Mouse (Mus musculus): ENCODE data around the gene Gas1. TPM values are rescaled to one million over a fixed set of nuclear protein-coding genes. Genes with fewer than 3 reads are reported as not detected.

Gas1 gene
- total RNA-seq, 2 experiments from 2014 or later = 34.7 to 46.8 TPM

GRCm38 (mm10) chr13:60175490-60176135 is 1.6 kb downstream of the Gas1 start:
- intact Hi-C loops (cut with DNase I; ENCODE audit: low total_unique reads) = loop anchor here (5.0 to 10.0 kb wide), 2 partner anchors 281 to 292 kb away; no protein-coding TSS in a partner anchor
- DNase-seq = peak; percentile 48

DNA sequence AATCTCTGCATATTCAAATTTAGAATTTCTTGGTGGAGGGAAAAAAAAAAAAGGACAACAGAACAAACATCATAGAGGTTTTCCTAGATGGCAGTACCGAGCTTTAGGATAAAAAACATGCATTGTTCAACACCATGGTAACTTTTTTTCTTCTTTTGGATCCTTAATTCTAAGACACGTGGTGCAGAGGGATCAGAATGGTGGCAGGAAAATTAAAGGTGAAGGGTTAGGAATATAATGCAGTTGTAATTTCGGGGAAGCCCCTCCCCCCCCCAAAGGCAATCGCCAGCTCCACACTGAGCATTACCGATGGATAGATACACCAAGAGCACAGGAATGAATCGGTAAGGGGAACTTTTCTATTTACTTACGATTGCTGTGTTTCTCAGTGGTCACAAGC is 2.2 kb downstream of the Gas1 start:
- no peak for DNase-seq
- intact Hi-C loops (cut with DNase I; ENCODE audit: low total_unique reads) = loop anchor here (5.0 to 10.0 kb wide), 2 partner anchors 280 to 292 kb away; no protein-coding TSS in a partner anchor

DNA sequence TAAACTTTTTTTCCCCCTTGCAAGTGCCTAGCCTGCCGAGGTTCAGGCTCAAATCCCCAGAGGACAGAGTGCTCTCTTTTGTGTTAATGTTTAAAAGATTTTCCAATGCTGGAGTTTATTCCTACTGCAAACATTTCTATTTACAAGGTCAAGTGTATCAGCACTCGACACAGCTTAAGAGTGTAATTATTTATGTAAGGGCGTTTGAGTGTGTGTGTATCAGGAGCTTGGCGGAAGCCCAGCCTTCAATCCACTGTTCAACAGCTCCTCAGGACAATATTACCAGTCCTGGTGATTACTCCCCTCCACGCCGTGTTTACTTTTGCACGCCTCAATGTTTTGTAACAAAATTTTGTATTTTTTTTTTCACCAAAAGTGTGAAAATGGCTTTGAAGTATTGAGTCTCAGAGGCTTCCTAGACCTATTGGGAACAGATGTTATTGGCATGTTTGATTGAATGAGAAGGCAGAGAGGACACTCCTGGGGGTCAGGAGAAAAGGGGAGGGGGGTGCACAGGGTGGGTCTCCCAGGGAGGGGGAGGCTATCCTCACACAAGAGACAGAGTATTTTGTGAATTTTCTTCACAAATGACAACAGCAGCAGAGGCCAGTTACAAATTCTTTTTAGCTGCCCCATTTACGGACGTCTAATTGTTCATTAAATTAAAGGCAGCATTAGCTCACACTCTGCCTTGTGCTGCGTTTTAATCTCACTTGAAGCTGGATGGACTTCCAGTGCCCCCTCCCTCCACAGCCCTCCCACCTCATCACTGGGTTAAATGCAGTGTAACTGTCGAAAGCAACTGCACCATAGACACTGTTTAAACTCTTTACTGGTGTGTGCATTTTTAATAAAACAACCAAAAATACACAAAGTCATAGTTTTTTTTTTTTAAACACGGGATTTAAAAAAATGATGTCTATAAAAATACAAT is 3.3 kb downstream of the Gas1 start:
- no peak for DNase-seq
- intact Hi-C loops (cut with DNase I; ENCODE audit: low total_unique reads) = loop anchor here (10.0 kb wide), 1 partner anchor 279 kb away; no protein-coding TSS in a partner anchor

DNA sequence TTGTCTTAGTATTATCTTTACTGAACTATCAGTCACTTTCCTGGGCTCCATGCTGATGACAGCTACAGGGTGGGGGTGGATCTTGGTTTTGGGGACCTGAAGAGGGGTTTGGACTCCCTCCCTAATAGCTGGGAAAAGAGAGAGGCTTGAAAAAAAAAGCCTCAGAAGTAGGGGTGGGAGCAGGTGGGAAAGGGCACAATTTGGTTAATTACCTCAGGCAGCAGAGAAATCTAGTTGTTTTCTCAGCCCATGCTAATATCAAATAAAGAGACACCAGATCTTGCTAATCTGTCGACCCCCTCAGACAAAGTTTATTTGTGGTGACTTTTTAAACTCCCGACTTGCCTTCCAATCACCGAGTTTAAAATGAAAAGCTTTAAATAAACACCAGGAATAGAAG is 4.0 kb downstream of the Gas1 start:
- DNase-seq = no peak
- intact Hi-C loops (cut with DNase I; ENCODE audit: low total_unique reads) = loop anchor here (10.0 kb wide), 1 partner anchor 278 kb away; no protein-coding TSS in a partner anchor

- DNase-seq = peak; percentile 20
- intact Hi-C loops (cut with DNase I; ENCODE audit: low total_unique reads) = loop anchor here (10.0 kb wide), 1 partner anchor 278 kb away; no protein-coding TSS in a partner anchor
These were observed 4.7 kb downstream of the Gas1 start for GRCm38 (mm10) chr13:60172366-60173017.

GRCm38 (mm10) chr13:60171781-60172180 is 5.4 kb downstream of the Gas1 start:
- DNase-seq = no peak
- intact Hi-C loops (cut with DNase I; ENCODE audit: low total_unique reads) = loop anchor here (10.0 kb wide), 1 partner anchor 277 kb away; no protein-coding TSS in a partner anchor

- DNase-seq = no peak
- intact Hi-C loops (cut with DNase I; ENCODE audit: low total_unique reads) = loop anchor here (10.0 kb wide), 1 partner anchor 276 kb away; no protein-coding TSS in a partner anchor
These were observed 6.1 kb downstream of the Gas1 start for GRCm38 (mm10) chr13:60170898-60171715.

DNA sequence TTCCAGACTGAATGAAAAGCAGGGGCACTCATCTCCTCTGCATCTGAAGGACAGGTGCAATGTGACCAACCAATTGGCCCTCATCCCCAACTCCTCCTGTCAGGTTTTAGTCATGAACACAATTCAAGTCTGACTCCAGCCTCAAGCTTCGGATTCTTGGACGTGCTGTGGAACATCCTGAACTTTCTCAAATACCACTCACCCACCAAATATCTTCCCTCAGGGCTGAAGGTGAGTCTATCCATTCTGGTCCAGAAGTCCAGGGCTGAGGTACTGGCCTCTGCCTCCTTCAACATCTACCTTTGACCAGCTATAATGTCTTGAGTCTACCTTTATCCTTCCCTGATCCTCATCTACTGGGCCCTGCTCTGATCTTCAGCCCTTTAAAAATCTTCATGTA is 8.1 kb downstream of the Gas1 start:
- DNase-seq = no peak
- intact Hi-C loops (cut with DNase I; ENCODE audit: low total_unique reads) = loop anchor here (10.0 kb wide), 2 partner anchors 74 to 314 kb away; no protein-coding TSS in a partner anchor

GRCm38 (mm10) chr13:60156294-60157126 is 20.7 kb downstream of the Gas1 start:
- DNase-seq = no peak
- intact Hi-C loops (cut with DNase I; ENCODE audit: low total_unique reads) = no loop called here

DNA sequence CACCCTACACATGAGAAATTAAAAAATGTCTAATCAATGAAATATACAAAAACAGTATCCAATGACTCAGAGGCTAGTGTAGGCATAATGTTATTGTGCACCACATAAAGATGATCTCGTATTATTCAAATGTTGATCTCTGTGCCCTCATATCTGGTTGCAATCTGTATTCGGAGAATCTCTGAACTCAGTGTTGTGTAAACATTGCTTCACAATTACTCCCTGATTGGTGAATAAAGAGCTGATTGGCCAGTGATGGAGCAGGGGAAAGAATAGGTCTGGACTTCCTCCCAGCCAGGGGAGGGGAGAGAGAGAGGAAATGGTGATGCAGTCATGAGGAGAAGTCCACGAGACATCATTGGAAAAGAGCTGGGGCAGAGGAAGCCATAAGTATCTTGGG is 23.0 kb downstream of the Gas1 start:
- DNase-seq = no peak

GRCm38 (mm10) chr13:60148235-60148634 is 28.9 kb downstream of the Gas1 start:
- DNase-seq = no peak
- intact Hi-C loops (cut with DNase I; ENCODE audit: low total_unique reads) = no loop called here

More for the DNA sequence above, 23.0 kb downstream of the Gas1 start:
- intact Hi-C loops (cut with DNase I; ENCODE audit: low total_unique reads) = no loop called here

DNA sequence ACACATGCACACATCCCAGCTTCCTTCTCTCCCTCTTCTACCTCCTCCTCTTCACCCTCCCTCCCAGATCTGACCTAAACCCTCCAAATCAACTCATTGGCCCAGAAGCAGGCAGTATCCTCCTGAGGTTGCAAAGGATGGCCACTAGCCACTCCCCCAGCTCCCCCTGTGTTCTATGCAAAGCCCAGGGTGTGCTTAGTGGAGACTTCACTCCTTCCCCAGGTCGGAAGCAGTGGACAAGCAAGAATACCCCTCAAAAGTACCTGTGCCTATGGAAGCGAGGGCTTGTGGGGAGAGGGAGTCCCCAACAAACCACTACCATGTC is 29.3 kb downstream of the Gas1 start:
- DNase-seq = no peak
- intact Hi-C loops (cut with DNase I; ENCODE audit: low total_unique reads) = no loop called here

DNA sequence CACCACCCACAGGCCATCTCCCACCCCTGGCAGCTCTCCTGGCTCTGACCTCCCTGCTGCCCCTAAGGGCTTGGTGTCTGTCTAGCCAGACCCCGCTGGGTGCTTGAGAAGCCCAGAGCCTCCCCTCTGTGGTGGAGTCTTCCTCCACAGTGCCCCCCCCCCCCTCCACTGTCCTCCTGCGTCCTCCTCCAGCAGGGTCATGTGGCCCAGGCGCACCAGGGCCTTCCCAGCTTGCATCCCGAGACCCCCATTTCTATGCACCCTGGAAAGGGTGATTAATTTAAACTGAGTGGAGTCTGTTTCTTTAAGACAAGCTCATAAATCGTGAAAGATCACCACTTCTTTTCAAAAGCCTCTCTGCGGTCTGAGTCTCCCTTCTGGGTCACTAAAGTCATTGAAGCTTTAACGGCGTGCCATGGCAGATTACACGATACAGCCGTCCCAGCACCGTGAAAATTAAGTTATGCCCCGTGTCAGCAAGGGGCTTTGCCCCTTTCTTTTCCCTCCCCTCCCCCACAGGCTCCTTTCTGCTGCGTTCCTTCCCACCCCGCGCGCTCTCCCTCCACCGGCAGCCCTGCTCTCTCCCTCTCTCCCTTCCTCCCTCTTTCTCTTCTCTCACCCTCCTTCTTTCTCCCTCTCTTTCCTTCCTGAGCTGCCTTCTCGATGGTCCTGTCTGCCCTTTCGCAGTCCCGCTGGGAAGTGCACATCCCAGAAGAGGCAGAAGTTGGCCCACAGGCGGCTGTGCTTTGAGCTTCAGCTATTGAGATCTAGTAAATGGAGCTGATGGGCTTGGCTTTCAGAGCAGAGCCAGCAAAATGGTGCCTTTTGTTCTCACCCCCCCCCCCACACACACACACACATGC is 29.9 kb downstream of the Gas1 start:
- no peak for DNase-seq

DNA sequence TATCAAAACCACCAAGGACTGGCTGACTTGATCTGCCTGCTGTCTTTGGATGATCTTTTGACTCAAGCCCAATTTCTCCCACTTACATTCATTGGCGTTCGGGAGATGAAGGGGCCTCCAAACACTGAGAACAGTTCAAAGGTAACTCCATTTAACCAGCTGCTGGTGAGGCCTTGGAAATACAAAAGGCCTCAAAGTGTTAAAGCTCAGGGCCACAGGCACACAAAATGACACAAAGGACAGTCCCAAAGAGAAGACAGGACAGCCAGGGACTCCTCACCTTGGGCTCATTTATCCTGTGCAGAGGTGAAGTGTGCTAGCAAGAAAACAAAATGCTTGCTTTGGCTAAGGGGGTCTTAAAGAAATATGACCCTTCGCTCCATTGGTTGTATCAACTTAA is 30.9 kb downstream of the Gas1 start:
- intact Hi-C loops (cut with DNase I; ENCODE audit: low total_unique reads) = no loop called here
- no peak for DNase-seq

More for the DNA sequence above, 29.9 kb downstream of the Gas1 start:
- intact Hi-C loops (cut with DNase I; ENCODE audit: low total_unique reads) = no loop called here

DNA sequence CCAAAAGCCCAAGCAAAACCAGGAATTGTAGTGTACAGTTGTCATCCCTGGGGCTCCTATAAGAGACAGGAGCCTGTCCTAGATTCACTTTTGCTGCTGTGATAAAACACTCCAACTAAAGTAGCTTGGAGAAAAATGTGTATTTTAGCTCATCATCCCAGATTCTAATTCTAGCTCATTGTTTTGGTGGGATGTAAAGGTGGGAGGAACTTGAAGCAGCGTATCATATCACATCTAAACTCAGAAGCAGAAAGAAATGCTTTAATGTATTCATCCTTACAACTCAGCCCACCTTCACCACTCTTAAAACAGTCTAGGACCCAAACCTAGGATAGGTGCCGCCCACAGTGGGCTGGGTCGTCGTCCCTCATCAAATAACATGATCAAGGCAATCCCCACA is 40.2 kb downstream of the Gas1 start:
- DNase-seq = no peak
- intact Hi-C loops (cut with DNase I; ENCODE audit: low total_unique reads) = no loop called here

DNA sequence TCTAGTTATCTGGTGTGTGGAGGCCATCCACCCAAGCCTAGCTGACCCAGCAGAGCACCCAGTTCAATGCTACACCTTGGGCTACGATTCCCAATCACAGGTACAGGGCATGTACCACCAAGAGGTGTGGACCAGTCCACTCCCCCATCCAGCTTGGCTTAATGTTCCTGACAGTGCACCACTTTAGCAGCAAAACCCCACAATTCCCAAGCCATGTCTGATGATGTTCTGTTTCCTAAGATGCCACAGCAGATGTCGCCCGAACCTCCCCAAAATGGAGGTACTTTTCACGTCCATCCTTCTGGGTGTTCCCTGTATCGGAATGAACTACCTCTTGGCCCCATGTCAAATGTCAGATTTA is 42.7 kb downstream of the Gas1 start:
- intact Hi-C loops (cut with DNase I; ENCODE audit: low total_unique reads) = no loop called here
- no peak for DNase-seq

DNA sequence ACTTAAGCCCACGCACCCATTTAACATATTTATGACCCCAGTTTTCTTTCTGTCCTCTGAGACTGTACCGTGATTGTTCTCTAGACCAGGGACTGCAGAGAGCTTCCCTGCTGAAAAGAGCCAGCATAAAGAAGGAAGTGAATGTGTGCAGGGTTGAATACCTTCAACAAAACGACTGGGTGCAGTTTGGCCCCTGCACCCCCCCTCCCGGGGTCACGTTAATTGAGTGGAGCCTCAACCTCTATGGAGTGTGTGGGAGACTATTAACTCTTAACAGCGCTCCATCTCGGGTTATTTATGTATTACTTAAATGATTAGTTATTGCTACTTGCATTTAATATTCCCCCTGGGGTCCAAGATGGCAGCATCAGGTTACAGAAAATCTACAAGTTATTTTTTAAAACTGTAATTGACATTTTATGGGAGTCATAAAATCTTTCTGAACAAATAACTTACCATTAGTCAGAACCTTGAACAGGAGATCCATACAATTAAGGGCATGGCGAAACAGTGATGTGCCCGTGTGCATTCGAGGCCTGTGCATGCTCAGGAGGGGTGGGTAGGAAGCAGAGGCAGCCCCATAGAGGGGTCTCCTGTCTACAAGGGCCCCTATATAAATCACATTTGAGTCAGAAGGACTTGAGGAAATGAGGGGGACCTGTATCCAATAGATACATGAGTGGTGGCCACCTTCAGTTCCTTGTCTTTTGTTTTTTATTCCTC is 43.3 kb downstream of the Gas1 start:
- DNase-seq = no peak
- intact Hi-C loops (cut with DNase I; ENCODE audit: low total_unique reads) = no loop called here

Measured in gastrocnemius, postnatal 14 days (tissue).